Mouse (Mus musculus): ENCODE measurements at regions not wholly inside any gene's neighbourhood (a gene's known extent, or its start where the extent isn't known, plus 50 kb on each side); places are given as distances from the start of the nearest gene placed in this dataset.

DNA sequence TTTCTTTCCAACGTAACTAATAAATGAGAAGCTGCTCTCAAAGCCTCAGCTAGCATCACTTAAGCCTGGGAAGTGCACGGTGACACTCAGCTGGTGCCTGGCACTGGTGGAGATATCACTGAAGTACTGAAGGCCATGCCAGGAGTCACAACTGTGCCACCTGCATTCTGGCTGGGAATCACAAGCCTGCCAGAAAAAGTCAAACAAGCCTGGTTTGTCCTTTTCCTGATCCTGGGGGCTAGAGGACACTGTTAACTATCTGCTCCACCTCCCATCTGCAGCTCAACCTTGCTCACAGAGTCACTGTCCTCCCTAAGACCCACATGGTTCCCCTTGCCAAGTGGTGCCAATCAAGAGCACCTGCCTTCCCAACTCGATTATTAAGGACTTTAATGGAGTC lies 135.2 kb upstream of the Car8 start:
- DNase-seq, result no peak

DNA sequence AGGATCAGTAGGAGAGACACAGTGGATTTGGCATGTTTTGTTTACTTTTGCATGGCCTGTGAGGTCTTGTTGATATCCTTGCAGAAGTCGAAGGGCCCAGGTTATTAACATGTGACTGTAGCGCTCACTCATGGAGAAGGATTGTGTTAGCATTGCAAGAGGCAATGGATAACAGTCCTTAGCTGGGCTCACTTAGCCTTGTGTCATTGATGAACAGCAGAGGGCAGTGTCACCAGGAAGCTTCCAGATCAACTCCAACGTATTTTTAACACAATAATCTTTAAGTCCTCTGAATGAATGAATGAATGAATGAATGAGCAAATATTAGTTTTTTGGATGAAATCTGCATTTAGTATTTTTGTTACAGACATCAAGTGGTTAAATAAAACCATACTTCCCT lies 133.2 kb upstream of the Car8 start:
- no peak for DNase-seq

DNA sequence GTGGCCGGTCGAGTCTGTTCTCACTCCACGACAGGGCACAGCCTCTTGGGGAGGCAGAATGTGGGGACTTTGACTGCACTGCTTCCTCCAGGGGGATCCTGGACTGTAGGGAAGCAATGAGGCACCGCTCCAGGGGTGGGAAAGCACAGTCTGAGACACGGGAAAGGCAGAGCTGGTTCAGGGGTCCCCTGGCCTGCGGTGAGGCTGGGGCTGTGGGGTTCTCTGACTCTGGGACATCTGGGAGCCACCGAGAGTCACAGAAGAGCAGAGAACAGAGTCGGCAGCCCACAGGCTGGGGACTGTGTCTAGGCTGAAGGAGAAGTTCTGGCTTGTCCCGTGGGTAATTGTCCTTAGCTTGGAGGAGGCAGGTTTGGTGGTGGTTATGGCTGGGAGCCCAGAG lies 131.9 kb upstream of the Car8 start:
- DNase-seq, result no peak

DNA sequence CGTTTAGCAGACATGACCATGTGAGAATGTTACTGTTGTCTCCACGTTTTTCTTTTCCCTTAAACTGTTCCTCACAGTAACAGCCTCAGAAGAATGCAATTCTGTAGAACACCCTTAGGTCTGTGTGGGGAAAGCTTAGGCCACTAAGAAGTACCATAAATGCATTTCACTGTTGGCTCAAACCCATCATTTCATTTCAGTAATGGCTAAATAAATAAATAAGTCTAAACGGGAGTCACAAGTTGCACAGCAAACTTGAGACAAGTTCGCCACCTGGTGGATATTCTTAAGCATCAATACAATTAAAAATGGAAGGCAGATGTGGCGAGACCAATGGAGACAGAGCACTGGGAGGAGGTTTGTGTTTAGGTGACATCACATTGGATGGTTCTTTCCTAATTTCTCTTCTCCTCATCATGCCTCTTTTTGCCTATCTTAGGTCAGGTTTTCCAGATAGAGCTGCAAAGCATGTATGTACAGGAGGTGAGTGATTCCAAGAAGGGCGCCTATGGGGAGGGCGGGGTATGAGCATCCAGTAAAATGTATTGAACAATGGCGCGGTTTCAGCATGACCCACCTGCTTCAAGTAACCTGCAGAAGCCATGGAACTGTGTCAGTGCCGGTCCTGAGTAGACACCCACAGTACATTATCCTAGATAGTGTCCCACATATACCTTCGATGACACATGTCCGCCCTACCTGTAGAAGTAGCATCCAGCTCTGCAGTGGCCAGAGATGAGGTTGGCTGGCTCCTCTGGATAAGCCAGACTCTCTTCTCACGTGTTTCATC lies 128.8 kb upstream of the Car8 start:
- DNase-seq, result no peak

DNA sequence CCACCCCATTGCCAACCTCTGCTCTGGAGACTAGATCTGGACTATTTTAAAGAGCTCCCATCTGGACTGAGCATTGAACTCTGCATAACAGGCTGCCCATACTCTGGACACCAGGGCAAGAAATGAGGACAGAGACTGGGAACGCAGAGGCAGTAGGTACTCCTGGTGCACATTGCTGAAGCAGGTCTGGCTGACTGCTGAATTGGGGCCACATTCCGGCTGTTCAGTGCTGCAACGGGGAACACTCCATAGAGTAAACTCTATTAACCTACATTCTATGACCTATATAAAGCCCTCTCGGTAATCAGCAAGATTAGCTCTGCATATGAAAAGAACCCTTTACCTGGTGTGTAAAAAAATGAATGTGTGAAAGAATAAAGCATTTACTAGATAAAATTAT lies 128.1 kb upstream of the Car8 start:
- DNase-seq, result no peak

DNA sequence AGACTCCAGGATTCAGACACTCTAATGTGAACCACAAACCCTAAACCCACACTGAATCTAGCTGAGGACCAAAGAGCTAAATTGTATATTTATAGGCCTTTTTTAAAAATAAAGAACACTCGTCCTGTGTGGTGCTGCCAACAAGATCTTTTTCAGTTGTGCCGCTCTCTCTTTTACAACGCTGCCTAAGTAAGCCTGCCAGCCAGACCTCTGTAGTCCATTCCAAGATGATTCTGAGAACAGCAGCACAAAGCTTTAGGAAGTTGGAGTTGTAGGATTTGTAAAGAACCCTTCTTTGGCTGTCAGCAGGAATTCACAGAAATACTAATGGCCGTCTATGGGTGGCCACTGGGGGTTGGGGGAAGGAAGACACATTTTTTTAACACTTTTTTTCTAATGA lies 123.6 kb upstream of the Car8 start:
- no peak for DNase-seq

DNA sequence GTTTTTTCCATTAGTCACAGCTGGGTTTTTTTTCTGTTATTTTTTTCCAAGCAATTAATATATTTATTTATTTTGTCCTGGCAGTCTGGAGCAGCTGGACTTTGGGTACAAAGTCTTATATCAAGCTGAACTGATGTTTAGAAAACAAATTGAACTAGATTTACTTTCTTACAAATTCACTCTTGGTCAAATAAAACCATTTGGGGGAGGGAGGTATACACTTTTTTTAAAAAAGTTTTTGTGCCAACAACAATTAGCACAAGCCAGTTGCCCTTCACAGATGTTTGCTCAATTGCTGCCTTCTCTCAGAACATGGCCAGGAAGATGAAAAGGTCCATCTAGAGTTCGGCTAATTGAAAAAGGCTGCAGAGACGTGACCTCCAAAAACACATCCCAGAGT lies 123.1 kb upstream of the Car8 start:
- DNase-seq, result no peak

DNA sequence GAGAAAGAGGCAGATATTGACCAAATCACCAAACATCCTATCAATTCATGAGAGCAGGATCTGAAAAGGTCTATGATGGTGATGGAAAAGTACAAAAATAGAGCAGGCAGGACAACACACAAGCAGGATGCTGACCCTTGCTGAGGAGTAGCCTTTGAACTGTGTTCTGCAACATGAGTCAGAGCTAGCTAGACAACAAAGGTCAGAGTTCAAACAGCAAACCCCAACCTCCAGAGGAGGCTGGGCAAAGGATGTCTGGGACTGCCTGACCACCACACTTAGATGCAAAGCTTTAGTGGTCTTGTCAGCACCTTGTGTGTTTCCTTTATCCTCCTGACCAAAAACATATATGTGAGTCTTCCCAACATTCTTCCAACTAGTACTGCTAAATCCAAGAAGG lies 122.5 kb upstream of the Car8 start:
- DNase-seq, result no peak

DNA sequence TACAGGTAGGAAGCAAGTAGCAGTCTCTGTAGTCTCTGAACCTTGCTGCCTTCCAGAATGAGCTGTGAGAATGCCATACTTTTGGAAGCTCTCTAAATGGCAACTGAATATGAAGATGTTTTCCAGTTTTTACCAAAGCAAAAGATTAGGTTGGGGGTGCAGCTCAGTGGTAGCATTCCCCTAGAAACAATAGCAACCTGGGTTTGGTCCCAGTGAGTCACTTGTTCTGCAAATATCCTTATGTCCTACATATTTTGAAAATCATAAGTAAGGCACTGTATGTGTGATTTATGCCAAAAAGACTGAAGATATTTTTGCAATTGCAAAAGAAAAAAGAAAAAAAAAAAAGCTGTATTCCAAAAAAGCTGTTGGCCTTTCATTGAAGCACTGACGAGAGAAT lies 118.6 kb upstream of the Car8 start:
- no peak for DNase-seq

DNA sequence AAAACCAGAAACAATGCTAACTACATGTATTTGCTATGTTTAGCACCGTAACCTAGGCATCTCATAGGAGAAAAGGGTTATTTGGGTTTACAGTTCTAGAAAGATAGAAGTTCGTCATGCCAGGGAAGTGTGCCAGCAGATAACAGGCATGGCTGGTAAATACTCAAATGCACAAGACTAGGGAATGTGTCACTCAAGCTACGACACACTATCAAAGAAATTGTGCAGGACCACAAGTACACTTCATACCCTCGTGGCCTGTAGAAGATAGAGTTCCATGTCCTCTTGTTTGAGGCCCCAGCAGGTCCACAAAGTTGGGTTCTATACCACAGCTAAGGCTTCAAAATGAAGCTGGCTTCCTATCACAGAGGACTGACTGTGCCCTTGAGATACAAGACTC lies 103.1 kb upstream of the Car8 start:
- no peak for DNase-seq

DNA sequence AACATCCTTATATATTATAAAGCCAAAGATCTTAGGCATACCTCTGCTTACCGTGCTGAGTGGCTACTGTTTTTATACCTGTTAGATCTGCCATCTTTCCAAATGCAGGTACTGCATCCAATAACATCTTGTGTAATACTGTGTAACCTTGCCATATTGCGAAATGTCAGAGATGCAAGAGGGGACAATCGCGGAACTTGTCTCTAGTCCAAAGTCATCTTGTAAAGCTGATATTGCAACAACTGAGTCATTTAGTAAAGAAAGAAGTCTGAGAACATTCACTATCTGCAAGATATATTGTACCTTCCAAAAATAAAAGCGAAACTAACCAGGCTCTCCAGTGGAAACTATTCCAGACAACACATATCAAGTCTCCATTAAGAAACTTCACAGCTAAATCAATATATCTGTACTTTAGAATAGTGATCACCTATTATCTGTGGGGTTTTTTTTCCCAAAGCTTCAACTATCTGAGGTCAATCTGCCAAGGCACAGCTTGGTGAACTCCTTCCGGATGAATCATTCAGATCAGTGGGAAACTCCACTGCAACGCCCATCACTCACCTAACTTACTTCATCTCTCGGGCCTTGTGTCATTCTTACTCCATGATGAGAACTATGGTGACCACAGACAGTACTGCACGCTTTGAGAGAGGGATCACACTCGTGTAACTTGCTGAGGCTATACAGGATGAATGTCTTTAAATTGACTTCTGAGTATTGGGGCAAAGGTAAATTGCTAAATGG lies 70.6 kb upstream of the Car8 start:
- no peak for DNase-seq

DNA sequence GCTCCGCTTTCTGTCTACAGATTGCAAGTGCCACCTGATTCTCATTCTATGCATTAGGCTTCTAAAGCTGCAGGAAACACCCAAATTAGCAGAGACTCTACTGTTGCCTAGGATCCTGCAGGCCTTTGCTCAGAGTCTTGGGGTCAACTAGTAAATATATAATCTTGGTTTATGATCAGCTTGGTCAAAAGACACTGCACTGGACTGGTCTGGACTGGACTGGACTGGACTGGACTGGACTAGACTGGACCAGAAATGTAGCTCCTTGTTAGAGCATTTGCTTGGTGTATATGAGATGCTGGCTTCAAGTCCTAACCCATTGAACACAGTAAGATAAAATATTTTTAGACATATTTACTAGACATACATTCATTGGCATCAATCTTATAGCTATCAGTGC lies 53.7 kb upstream of the Car8 start:
- DNase-seq, result no peak

DNA sequence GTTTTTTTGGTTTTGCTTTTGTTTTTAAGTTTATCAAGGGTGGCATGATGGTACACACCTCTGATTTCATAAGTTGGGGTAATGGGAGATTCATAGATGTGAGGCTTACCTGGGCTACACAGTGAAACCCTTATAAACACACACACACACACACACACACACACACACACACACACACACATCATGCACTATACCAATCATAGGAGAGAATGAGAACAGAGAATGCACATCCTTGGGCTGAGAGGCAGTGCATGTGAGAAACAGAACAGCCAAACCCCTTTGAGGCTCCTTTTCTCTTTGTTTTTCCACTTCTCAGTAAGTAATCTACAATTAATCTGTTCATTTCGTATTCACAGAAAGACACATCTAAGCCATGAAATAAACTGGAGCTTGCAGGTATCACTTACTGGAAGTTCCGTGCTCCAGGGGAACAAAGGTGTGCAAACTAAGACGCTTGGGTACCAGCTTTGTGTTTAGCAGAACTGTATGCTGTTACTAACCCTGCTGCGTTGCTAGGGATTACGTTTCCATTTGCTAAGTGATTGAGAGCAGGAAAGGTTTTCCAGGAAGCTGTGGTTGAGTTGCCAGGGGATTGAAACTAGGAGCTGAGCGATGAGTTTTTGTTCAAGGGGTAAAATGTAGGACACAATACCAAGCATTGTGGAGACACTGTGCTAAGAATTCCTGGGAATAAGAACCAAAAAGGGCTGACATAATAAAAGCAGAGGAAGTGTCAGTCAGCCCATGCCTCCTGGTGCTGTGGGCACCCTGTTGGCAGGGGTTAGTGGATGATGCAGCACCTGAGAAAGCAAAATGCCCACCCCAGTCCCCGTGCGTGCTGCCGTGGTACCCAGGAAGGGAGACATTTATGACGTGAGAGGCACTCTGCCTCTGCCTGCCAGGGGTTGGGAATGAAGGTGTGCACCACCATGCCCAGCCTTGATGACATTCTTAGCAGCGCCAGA lies 53.0 kb upstream of the Car8 start:
- no peak for DNase-seq

DNA sequence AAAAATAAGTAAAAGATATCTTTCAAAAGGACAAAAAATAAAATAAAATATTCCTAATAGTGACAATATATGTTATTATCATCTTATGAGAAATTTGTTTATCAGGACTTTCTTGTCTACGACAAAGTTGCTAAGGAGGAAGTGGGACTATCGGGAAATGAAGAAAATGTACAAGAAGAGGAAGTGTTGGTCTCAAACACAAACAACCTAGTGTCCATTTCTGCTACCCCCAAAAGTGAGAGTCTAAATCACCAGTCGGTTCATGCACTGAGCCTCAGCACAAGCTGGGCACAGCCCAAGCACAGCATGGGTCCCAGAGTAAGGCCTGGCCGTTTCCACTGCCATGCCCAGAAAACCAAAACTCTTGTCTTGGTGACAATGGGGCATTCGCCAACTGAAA lies 51.1 kb upstream of the Car8 start:
- DNase-seq, result no peak

All from adrenal gland, postnatal 25 days (tissue).